Mouse (Mus musculus) erythroblast, embryonic 14.5 days (primary cell): Measurements from ENCODE around the gene Mgat5b. TPM values are rescaled to one million over a fixed set of nuclear protein-coding genes. Genes with fewer than 3 reads are reported as not detected.
"Not testable (repeated sequence)": the region's sequence is repeated elsewhere in the genome, so short reads cannot be mapped to it uniquely, and the experiment has no call there.

Experiments
- H3K27me3 ChIP-seq: 2 replicates; pipeline ENCODE4 v1.6.1; 2012; ENCODE audit warnings: inconsistent platforms; ENCODE audit not compliant: control insufficient read depth
- H3K36me3 ChIP-seq: 2 replicates; pipeline ENCODE4 v1.6.1; 2012; ENCODE audit warnings: mild to moderate bottlenecking, inconsistent platforms; ENCODE audit not compliant: control insufficient read depth
- H3K4me1 ChIP-seq: 2 replicates; pipeline ENCODE4 v1.6.1; 2012; ENCODE audit warnings: inconsistent platforms; ENCODE audit not compliant: control insufficient read depth
- H3K4me3 ChIP-seq: replicated peaks from 2 replicates; pipeline ENCODE3; 2012; ENCODE audit warnings: moderate library complexity, mild to moderate bottlenecking, inconsistent platforms
- H3K9me3 ChIP-seq: 2 replicates; pipeline ENCODE4 v1.6.1; 2012; ENCODE audit warnings: low read length, inconsistent platforms, mixed read lengths; ENCODE audit not compliant: control insufficient read depth
- GATA1 ChIP-seq: IDR thresholded peaks from 2 replicates; pipeline ENCODE4 v1.6.1; 2012; ENCODE audit warnings: low read length, inconsistent platforms, mixed read lengths
- TAL1 ChIP-seq: IDR thresholded peaks from 3 replicates; pipeline ENCODE4 v1.6.1; 2012; ENCODE audit warnings: low read length, inconsistent platforms, mixed read lengths
- polyA plus RNA-seq: library from polyadenylated mRNA; stranded (reverse); fragments of >175 nt; gene quantifications from 2 replicates; pipeline ENCODE4 v1.2.3, GENCODE M21; 2012

The Mgat5b gene
- polyA plus RNA-seq, 1 experiment = not detected

GRCm38 (mm10) chr11:116884061-116884460 lies 34.6 kb upstream of the Mgat5b start:
- Histone ChIP-seq H3K9me3 (no peaks in the 10 kb centered on the region), H3K27me3 (peaks cover 13% of the 10 kb centered on the region), H3K4me1 (no peaks in the 10 kb centered on the region), H3K36me3 (no peaks in the 10 kb centered on the region), H3K4me3 (no peak overlapping the region)
- no peak for TF ChIP-seq TAL1
- TF ChIP-seq GATA1 = no peak

GRCm38 (mm10) chr11:116885275-116886151 lies 33.1 kb upstream of the Mgat5b start:
- Histone ChIP-seq H3K4me3 (no peak overlapping the region), H3K4me1 (no peaks in the 10 kb centered on the region), H3K27me3 (peaks cover 14% of the 10 kb centered on the region), H3K9me3 (no peaks in the 10 kb centered on the region), H3K36me3 (no peaks in the 10 kb centered on the region)
- TF ChIP-seq GATA1 (no peak), TAL1 (no peak)

- H3K4me3 ChIP-seq = no peak overlapping the region
- no peaks in the 10 kb centered on the region for H3K36me3 ChIP-seq
- no peaks in the 10 kb centered on the region for H3K4me1 ChIP-seq
- TF ChIP-seq TAL1 (no peak), GATA1 (no peak)
- H3K9me3 ChIP-seq = no peaks in the 10 kb centered on the region
- H3K27me3 ChIP-seq = peaks cover 17% of the 10 kb centered on the region
Measured at GRCm38 (mm10) chr11:116887136-116887535, 31.5 kb upstream of the Mgat5b start.

- TF ChIP-seq TAL1 = no peak
- no peak for TF ChIP-seq GATA1
- H3K27me3 ChIP-seq = peaks cover 12% of the 10 kb centered on the region
- H3K36me3 ChIP-seq = no peaks in the 10 kb centered on the region
- H3K4me1 ChIP-seq = no peaks in the 10 kb centered on the region
- no peak overlapping the region for H3K4me3 ChIP-seq
- no peaks in the 10 kb centered on the region for H3K9me3 ChIP-seq
Measured at GRCm38 (mm10) chr11:116893532-116894442, 24.9 kb upstream of the Mgat5b start.

- Histone ChIP-seq H3K36me3 (no peaks in the 10 kb centered on the region), H3K9me3 (no peaks in the 10 kb centered on the region), H3K4me3 (no peak overlapping the region), H3K27me3 (peaks cover 12% of the 10 kb centered on the region), H3K4me1 (no peaks in the 10 kb centered on the region)
- no peak for TF ChIP-seq TAL1
- TF ChIP-seq GATA1 = no peak
Measured at GRCm38 (mm10) chr11:116895402-116895801, 23.3 kb upstream of the Mgat5b start.

GRCm38 (mm10) chr11:116899247-116899646 lies 19.4 kb upstream of the Mgat5b start:
- no peak for TF ChIP-seq GATA1
- no peak for TF ChIP-seq TAL1
- Histone ChIP-seq H3K4me3 (no peak overlapping the region), H3K27me3 (peaks cover 9% of the 10 kb centered on the region), H3K4me1 (no peaks in the 10 kb centered on the region), H3K9me3 (peaks cover 4% of the 10 kb centered on the region), H3K36me3 (no peaks in the 10 kb centered on the region)

GRCm38 (mm10) chr11:116902588-116902987 lies 16.1 kb upstream of the Mgat5b start:
- H3K4me1 ChIP-seq, H3K4me3 ChIP-seq, H3K9me3 ChIP-seq, H3K36me3 ChIP-seq: not testable (repeated sequence)
- peaks cover 28% of the 10 kb centered on the region for H3K27me3 ChIP-seq

GRCm38 (mm10) chr11:116905741-116906456 lies 12.8 kb upstream of the Mgat5b start:
- peaks cover 6% of the 10 kb centered on the region for H3K4me1 ChIP-seq
- H3K27me3 ChIP-seq = peaks cover 29% of the 10 kb centered on the region
- H3K36me3 ChIP-seq = no peaks in the 10 kb centered on the region
- peaks cover 4% of the 10 kb centered on the region for H3K9me3 ChIP-seq
- TF ChIP-seq GATA1 (no peak), TAL1 (no peak)
- no peak overlapping the region for H3K4me3 ChIP-seq
